Mouse (Mus musculus): ENCODE results near the gene Olfr272. TPM values are rescaled to one million over a fixed set of nuclear protein-coding genes. Genes with fewer than 3 reads are reported as not detected.
A peak's percentile ranks its signal among the peaks of the same experiment; 100 is the strongest.

The Olfr272 gene
- total RNA-seq (2021), result not detected
- long read RNA-seq, experiment 1, result 0 reads
- long read RNA-seq, experiment 2, result 0 reads

DNA sequence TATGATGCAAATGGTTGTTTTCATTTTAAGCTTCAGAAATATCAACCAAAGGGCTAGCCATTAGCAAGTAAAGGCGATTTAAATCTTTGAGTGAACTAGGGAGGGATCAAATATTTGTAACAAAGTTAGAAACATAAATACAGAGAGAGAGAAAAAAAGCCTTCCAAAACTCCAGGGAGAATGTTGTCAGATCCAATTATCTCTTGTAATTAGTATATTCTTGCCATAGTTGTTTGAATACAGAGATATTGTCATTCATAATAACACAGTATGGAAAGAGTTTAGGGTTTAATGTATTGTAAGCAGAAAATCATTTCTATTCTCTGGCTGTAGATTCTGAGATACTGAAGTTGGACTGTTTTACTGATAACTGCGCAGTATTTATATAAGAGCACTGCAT, at the start of gene Olfr272:
Gene Olfr272, minus strand, starts transcription at position 101 of the 400 bp plus-strand sequence.
- no peak for DNase-seq

DNA sequence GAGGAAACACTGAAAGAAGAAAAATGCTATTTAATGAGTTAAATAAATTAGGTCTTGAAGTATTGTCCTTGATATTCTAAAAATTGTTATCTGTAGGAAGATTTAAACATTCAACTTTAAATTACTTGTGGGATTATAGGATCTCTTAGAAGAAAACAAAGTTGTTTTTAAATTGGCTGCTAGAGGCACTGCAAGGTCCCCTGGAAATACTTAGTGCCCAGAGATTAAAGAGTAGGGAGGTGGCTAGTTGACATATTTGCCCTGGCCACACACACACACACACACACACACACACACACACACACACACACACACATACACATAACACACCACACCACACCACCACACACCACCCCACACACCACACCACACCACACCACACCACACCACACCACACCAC, 45.3 kb upstream of the Olfr272 start, which contains the start of gene Olfr270:
Gene Olfr270, plus strand, starts transcription at position 301 of the 400 bp plus-strand sequence.
- no peak for DNase-seq

DNA sequence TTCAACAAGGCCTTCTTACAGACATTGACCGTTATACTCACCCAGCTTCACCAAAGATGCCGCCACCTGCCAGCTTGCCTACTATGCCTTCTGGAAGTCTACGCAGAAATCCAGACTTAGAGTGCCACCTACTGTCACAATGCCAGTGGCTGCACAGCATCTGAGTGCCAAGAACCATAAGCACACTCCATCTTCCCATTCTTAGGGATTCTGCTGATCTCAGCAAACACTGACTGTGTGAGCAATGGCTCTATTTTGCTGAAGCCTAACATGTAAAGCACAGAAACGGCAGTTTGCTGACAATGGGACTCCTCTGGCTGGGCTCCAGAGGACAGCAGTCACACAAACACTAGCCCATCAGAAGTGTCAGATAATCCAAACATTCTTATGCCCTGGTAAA, 39.7 kb upstream of the Olfr272 start:
- DNase-seq, result peak; percentile 19

DNA sequence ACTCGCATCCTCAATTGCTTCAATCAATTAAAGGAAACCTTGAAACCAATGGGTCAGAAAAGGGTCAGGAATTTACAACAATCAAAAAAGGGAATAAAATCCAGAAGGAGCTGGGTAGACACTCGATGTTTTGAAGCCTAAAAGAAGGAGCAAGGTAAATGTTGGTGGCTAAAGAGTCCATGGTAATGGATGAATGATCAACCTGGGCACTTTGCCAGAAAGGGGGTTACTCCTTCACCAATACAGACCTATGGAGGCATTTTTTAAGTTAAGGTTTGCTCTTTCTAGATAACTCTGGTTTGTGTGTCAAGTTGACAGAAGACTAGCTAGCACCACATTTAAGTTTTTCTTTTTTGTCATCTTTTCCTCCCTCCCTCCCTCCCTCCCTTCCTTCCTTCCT, 30.0 kb upstream of the Olfr272 start:
- no peak for DNase-seq

DNA sequence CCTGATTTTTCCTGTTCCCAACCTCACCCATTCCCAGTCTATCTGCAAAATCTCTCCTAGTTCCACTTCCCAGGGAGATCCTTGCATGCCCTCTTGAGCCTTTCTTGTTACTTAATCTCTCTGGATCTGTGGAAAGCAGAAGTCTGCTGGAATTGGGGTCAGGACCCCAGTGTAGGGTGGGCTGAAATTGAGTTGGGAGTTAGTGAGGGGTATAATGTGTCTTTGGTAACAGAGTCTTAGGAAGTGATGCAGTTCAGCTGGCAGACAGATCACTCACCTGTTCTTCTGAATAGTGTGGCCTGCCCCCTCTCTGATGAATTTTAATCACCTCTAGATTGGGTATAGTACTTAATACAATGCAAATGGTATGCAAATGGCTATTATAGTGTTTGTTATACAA, 27.7 kb upstream of the Olfr272 start:
- no peak for DNase-seq

DNA sequence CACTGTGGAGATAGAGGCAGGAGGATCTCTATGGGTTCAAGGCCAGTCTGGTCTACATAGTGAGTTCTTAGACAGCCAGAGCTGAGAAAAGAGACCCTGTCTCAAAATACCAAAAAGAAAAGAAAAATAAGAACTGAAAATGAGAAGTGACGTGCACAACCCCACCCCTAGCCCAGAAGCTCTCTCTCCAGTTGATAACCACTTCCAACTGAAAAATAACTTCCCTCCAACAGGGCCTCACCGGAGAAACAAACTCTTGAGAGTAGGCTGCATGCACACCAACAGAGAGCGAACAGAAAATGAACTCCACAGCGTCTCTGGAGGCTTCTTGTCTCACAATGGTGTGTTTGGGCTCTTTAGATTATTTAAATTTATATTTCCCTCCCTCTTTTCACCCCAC, 11.5 kb upstream of the Olfr272 start:
- DNase-seq, result no peak

- no peak for DNase-seq
Observed at GRCm38 (mm10) chr4:52917311-52917688, 1.7 kb downstream of the Olfr272 start.

DNA sequence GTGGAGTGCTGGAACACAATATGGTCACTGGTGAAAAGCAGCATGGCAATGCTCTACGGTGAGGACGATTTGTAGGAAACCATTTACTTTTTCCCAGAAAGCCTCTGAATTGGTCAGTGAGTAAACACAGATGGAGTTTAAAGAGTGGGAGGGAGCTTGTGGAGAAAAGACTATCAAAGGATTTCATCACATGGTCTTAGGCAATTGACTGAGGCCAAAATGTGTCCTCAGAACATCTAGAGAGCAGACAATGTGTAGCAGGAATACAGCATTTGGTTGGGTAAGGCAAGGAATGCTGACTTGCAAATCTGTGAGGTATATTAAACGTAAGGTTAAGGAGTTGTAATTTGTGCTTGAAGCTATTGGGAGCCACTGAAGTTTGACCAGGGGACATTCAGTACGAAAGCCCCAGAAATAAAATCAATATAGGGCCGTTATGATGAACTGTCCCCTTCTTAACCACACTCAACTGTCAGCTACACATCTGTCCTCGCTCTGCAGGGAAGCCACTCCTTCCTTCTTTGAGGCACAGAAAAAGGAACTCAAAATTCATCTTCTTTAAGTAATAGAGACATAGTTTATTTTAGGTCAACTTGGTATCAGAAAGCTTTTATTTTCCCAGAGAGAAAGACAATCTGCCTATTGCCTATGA, 2.2 kb downstream of the Olfr272 start:
- no peak for DNase-seq

DNA sequence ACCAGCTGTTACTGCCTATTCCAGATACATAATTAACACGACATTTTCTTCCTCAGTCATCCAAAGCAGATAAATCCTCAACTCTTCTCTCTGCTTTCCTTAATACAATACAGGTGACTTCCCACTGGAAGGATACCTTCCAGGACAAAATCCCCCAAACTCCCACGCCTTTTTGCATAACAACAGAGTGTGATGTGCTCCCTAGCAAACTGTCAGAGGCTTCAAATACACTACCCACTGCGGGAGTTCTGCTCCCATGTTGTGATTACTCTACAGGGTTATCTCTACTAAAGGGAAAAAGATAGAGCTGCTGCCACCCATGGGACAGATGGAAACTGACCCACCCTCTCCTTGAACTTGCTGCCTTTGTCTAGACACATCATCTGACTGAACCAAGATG, 6.6 kb downstream of the Olfr272 start:
- no peak for DNase-seq

DNA sequence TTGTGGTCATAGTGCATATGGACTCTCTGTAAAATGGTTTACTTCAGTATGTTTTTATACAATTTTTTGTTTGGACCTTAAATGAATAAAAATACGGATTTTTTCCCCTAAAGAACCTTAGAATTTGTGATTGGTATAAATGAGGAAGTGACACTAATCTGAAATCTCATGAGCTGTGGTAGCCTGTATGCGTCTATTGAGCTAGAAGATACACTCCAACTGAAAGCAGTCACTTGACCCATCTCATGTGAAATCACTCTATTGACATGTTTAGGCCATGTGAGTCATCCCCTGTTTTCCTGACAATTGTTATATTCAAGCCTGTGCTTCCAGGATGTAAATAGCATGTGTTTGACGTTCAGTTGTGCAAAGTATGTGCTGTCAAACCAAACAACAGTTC, 9.4 kb downstream of the Olfr272 start:
- DNase-seq, result no peak

- no peak for DNase-seq
Observed at GRCm38 (mm10) chr4:52864156-52864555, 54.8 kb downstream of the Olfr272 start.

Other genes with a start within 250 kb of the Olfr272 start
- not detected for gene Olfr275, start 104.6 kb downstream of the Olfr272 start, total RNA-seq (2021)
- gene Olfr273, start 59.9 kb downstream of the Olfr272 start, total RNA-seq (2021), result not detected
- not detected for gene Olfr270, start 45.4 kb upstream of the Olfr272 start, total RNA-seq (2021)
- not detected for gene Nipsnap3a, start 70.1 kb upstream of the Olfr272 start, total RNA-seq (2021)
- gene Nipsnap3b, start 92.7 kb upstream of the Olfr272 start, total RNA-seq (2021), result 10 to 100 TPM; 43.7 to 52.2 TPM
- 100 to 1,000 TPM; 103 TPM for gene Abca1, start 240.7 kb upstream of the Olfr272 start, total RNA-seq (2021)

Data from adrenal gland, postnatal 10 days (tissue).